Mouse (Mus musculus): ENCODE results near the gene Klra10. TPM values are rescaled to one million over a fixed set of nuclear protein-coding genes. Genes with fewer than 3 reads are reported as not detected.

The Klra10 gene
- not detected for polyA plus RNA-seq (2015; fragmentation: Illumina TruSeq; extraction: RNeasy Lipid Tissue Mini Kit (QIAGEN cat#74804); ENCODE audit: insufficient read depth, low read depth, low replicate concordance)

GRCm38 (mm10) chr6:130281828-130282227, at the start of gene Klra10:
Gene Klra10, minus strand, starts transcription at chr6:130281928.

GRCm38 (mm10) chr6:130233222-130233621, 48.5 kb downstream of the Klra10 start, which contains the start of gene Klra7:
Gene Klra7, minus strand, starts transcription at chr6:130233322.

Other genes with a start within 250 kb of the Klra10 start
- not detected for gene Klra4, start 214.7 kb downstream of the Klra10 start, polyA plus RNA-seq (2015; fragmentation: Illumina TruSeq; extraction: RNeasy Lipid Tissue Mini Kit (QIAGEN cat#74804); ENCODE audit: insufficient read depth, low read depth, low replicate concordance)
- gene Klra8, start 152.0 kb downstream of the Klra10 start, polyA plus RNA-seq (2015; fragmentation: Illumina TruSeq; extraction: RNeasy Lipid Tissue Mini Kit (QIAGEN cat#74804); ENCODE audit: insufficient read depth, low read depth, low replicate concordance): not detected
- not detected for gene Klra9, start 88.8 kb downstream of the Klra10 start, polyA plus RNA-seq (2015; fragmentation: Illumina TruSeq; extraction: RNeasy Lipid Tissue Mini Kit (QIAGEN cat#74804); ENCODE audit: insufficient read depth, low read depth, low replicate concordance)
- not detected for gene Klra7, start 48.6 kb downstream of the Klra10 start, polyA plus RNA-seq (2015; fragmentation: Illumina TruSeq; extraction: RNeasy Lipid Tissue Mini Kit (QIAGEN cat#74804); ENCODE audit: insufficient read depth, low read depth, low replicate concordance)
- not detected for gene Klra3, start 55.6 kb upstream of the Klra10 start, polyA plus RNA-seq (2015; fragmentation: Illumina TruSeq; extraction: RNeasy Lipid Tissue Mini Kit (QIAGEN cat#74804); ENCODE audit: insufficient read depth, low read depth, low replicate concordance)
- not detected for gene Klra1, start 104.9 kb upstream of the Klra10 start, polyA plus RNA-seq (2015; fragmentation: Illumina TruSeq; extraction: RNeasy Lipid Tissue Mini Kit (QIAGEN cat#74804); ENCODE audit: insufficient read depth, low read depth, low replicate concordance)